Mouse (Mus musculus) activated CD4-positive, CD25-positive, alpha-beta regulatory T cell, adult 4 months (primary cell): ENCODE results near the gene Olfr312. TPM values are rescaled to one million over a fixed set of nuclear protein-coding genes. Genes with fewer than 3 reads are reported as not detected.
"Not testable (repeated sequence)": the region's sequence is repeated elsewhere in the genome, so short reads cannot be mapped to it uniquely, and the experiment has no call there.

Experiments
- ATAC-seq: one replicate; pipeline ENCODE4 v1.8.0; 2017
- polyA plus RNA-seq, 2 experiments: library from polyadenylated mRNA; unstranded; fragments of 100-300 nt; shearing (Covaris generic); gene quantifications; one replicate each; pipeline ENCODE4 v1.2.1; 2017

Gene Olfr312
- polyA plus RNA-seq, result under 1 TPM in 1 of 2 experiments, not detected in 1; 0.20 TPM

DNA sequence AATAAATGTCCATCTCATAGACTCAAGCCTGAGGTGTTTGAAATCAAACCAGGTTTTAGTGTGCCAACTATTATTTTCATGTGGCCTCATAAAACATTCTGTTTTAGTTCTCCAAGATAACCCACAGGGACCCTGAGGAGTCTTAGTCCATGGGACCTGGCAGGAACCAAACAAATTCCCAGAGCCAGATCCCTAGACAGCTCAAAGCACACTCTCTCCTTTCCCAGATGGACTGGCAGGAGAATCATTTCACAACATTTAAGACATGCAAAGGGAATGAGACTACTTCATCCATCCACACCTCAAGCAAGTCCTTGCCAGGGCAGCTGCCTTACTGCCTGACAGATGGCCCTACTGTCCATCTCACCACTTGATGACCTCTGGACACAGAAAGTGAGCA lies at the start of gene Olfr312:
Gene Olfr312, plus strand, starts transcription at position 301 of the 400 bp plus-strand sequence.
- ATAC-seq, result not testable (repeated sequence)

GRCm38 (mm10) chr11:58782480-58783089 lies 46.5 kb upstream of the Olfr312 start, which contains the start of gene Olfr314:
Gene Olfr314, plus strand, starts transcription at chr11:58782952.
- no peak for ATAC-seq

- ATAC-seq, result no peak
These were observed 44.9 kb upstream of the Olfr312 start for GRCm38 (mm10) chr11:58784182-58784581.

GRCm38 (mm10) chr11:58787651-58788050 lies 41.4 kb upstream of the Olfr312 start:
- no peak for ATAC-seq

- ATAC-seq, result no peak
These were observed 40.7 kb upstream of the Olfr312 start for GRCm38 (mm10) chr11:58788346-58788745.

- ATAC-seq, result no peak
These were observed 39.5 kb upstream of the Olfr312 start for GRCm38 (mm10) chr11:58789532-58789931.

DNA sequence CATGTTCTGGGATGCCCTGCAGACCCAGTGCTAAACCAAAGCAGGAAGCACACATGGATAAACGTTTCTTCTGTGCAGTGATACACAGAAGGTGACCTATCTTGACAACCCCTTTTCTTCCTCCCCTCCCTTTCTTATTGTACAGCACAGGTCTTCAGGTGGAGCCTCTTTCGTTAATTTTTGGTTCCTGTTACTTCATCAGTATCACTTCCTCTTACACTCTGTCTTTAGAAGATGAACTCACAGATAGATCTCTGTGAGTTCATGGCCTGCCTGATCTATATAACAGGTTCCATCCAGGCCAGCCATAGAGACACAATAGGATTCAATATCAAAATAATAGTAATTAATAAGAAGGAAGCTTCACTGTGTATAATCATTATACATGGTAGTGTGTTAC lies 39.0 kb upstream of the Olfr312 start:
- ATAC-seq, result no peak

- no peak for ATAC-seq
These were observed 38.4 kb upstream of the Olfr312 start for GRCm38 (mm10) chr11:58790646-58791045.

DNA sequence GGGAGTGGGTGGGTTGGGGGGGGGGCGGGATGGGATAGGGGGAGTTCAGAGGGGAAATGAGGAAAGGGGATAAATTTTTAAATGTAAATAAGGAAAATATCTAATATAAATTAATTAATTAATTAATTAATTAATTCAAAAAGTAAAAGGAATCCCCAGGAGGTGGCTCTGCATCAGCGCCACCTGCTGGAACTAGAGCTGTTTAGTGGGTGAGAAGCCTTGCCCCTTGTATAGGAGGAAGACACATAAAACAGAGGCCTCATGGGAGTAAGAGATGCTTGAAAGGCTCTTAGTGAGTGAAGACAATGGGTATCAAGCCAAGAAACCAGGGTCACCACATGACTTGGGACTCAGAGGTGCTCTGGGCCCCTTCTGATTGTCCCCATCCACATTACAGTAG lies 33.2 kb upstream of the Olfr312 start:
- ATAC-seq, result no peak

GRCm38 (mm10) chr11:58796850-58797249 lies 32.2 kb upstream of the Olfr312 start:
- no peak for ATAC-seq

DNA sequence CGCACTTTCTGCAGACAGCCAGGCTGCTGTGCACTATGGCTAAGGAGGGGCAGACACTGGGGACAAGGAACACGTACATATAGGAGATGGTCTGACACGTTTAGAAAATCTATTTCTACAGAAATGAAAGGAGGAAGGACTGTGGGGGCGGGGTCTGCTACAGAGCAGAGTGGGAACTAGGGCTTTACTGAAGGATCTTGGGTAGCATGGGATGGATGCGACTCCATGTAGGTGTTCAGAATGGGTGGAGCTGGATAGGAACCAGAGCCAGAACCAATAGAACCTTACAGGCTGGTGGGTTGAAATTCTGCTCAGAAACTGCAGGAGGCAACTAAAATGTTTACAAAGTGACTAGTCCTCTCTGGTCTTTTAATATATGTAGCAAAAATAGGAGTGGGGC lies 29.3 kb upstream of the Olfr312 start:
- ATAC-seq, result no peak

- no peak for ATAC-seq
These were observed 27.3 kb upstream of the Olfr312 start, which contains the start of gene Fam183b for GRCm38 (mm10) chr11:58801558-58802228. Gene Fam183b, minus strand, starts transcription at chr11:58801960.

GRCm38 (mm10) chr11:58803871-58804270 lies 25.2 kb upstream of the Olfr312 start:
- no peak for ATAC-seq

GRCm38 (mm10) chr11:58804393-58804792 lies 24.6 kb upstream of the Olfr312 start:
- no peak for ATAC-seq

DNA sequence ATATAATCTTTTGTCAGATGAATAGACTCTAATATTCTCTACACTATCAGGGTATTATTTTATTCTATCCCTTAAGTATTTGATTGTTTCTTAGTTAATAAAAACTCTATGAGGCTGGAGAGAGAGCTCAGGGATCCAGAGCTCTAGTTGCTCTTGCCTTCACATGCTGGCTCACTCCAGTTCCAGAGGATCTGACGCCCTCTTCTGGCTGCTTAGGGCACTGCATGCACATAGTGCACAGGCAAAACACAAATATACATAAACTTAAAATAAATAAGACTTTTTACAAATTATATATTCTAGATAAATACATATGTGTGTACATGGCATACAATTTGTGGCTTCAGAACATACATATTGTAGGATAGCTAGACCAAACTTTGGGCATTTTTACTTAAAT lies 17.0 kb upstream of the Olfr312 start:
- no peak for ATAC-seq

GRCm38 (mm10) chr11:58814700-58815099 lies 14.3 kb upstream of the Olfr312 start, which contains the start of gene Olfr313:
Gene Olfr313, plus strand, starts transcription at chr11:58815000.
- not testable (repeated sequence) for ATAC-seq

DNA sequence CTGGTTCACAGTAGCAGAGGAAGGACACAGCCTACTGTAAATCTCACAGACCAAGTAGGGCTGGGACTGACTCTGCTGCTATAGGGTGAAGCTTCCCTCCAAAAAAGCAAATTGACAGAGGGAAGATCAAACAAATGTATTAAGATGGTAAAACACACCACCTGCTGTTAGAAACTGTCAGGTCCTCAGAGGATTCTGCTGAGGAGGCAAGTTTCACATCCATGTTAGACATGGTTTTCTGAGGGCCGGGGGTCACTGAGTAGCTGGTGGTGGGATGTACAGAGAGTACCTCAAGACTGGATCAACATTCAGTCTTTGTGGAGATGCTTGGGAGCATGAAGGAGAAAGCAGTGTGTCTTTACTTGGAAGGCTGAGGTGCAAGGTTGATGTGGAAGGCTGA lies 13.4 kb upstream of the Olfr312 start:
- no peak for ATAC-seq

GRCm38 (mm10) chr11:58829764-58830163 lies 727 bp downstream of the Olfr312 start:
- no peak for ATAC-seq

DNA sequence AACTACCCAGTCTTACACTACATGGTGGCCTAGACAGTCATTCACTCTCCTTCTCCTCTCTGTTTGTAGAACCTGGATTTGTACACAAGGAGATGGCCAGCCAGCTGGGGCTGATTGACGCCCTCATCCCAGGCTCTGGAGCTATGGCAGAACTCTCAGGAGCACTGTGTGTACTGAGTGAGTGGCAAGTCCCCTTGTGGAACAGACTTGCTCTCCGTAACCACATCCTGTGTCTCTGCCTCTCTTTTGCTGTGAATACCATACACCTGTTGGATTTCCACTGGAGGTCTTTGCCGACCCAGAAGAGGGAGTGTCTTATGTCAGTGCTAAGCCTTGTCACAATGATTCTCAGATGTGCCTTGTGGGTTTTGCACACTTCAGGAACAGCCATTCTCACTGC lies 3.5 kb downstream of the Olfr312 start:
- not testable (repeated sequence) for ATAC-seq

DNA sequence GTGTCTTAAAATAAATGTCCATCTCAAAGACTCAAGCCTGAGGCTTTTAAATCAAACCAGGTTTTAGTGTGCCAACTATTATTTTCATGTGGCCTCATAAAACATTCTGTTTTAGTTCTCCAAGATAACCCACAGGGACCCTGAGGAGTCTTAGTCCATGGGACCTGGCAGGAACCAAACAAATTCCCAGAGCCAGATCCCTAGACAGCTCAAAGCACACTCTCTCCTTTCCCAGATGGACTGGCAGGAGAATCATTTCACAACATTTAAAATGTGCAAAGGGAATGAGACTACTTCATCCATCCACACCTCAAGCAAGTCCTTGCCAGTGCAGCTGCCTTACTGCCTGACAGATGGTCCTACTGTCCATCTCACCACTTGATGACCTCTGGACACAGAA lies 9.9 kb downstream of the Olfr312 start, which contains the start of gene Olfr311:
Gene Olfr311, plus strand, starts transcription at position 301 of the 400 bp plus-strand sequence.
- not testable (repeated sequence) for ATAC-seq

- peak; percentile 100 for ATAC-seq
These were observed 18.0 kb downstream of the Olfr312 start, which contains the start of gene Gm12258 for GRCm38 (mm10) chr11:58846919-58847461. Gene Gm12258, plus strand, starts transcription at chr11:58847158.

- ATAC-seq, result no peak
These were observed 18.6 kb downstream of the Olfr312 start for GRCm38 (mm10) chr11:58847636-58848035.

DNA sequence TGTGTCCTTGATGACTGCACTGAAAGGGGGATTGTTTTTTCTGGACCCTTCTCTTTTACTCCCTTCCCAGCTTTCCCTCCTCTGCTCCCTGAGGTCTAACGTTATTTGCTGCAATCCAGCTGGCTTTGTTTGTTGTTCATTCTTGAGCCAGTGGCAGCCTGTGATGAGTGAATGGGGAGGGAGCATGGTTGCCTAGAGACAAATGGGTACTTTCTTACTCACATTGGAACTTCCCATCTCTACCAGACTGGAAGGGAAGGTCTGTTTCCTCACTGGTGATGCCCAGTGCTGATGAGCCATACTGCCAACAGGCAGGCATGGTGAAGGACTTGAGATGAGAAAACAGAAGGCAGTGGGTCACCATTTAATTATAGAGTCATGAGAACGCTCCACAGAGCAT lies 20.7 kb downstream of the Olfr312 start:
- no peak for ATAC-seq

- ATAC-seq, result no peak
These were observed 31.7 kb downstream of the Olfr312 start for GRCm38 (mm10) chr11:58860744-58861143.
